Mouse (Mus musculus): Measurements from ENCODE around the gene Ttc9c.

- TF ChIP-seq CTCF (IDR thresholded peaks at IDR 0.05; ENCODE audit: borderline replicate concordance, insufficient read depth, low read length) (no peak), POLR2A (IDR thresholded peaks at IDR 0.05; ENCODE audit: low read depth, low read length) (no peak)
Measured at GRCm38 (mm10) chr19:8817001-8817400, 2.1 kb downstream of the Ttc9c start.
